Mouse (Mus musculus): ENCODE measurements at regions not wholly inside any gene's neighbourhood (a gene's known extent, or its start where the extent isn't known, plus 50 kb on each side); places are given as distances from the start of the nearest gene placed in this dataset.
"Not testable (repeated sequence)": the region's sequence is repeated elsewhere in the genome, so short reads cannot be mapped to it uniquely, and the experiment has no call there.

DNA sequence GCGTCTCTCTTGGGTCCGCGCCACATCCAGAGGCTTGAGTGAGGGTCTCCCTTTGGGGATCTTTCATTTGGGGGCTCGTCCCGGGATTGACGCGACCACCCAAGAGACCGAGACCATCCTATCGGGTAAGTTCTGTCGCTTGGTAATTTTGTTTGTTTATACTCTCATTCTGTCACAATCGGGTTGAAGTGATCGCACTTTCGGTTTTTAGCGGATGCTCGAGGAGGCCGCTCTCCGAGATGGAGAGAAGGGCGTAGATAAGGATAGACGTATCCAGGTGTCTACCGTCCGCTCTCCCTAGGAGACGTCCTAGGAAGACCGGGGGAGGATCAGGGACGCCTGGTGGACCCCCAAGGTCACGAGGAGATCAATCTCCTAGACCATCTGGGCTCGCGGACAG lies 199.3 kb upstream of the Mrpl21 start:
- not testable (repeated sequence) for ATAC-seq (ENCODE audit: insufficient read depth, low FRiP score, low read depth); H3K27me3 ChIP-seq (replicated peaks); H3K4me1 ChIP-seq; H3K9ac ChIP-seq; H3K36me3 ChIP-seq; H3K4me2 ChIP-seq; H3K27ac ChIP-seq; H3K9me3 ChIP-seq
- 55% methylated on average over 27 of the region's 27 CpGs for WGBS
- H3K4me3 ChIP-seq (replicated peaks) = peak overlapping the region; percentile 12; the same call in 1 of the 2 replicates

DNA sequence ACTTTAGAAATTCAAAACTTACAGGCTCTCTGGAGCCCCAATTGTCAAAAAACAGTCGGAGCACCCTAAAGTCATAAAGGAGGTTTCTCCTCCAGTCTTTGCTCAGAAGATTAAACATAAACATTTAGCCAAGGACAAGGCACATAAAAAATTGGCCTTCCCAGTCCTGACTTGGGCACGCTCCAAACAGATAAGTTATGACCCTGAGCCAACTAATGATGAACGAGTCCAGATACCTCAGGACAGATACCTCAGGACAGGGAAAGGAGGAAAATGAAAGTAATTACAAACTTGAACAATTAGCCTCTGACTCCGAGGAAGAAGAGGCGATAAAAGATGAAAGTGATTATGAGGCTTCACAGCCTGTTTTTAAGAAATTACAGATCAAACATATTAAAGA lies 190.9 kb upstream of the Mrpl21 start:
- not testable (repeated sequence) for H3K27me3 ChIP-seq (replicated peaks); H3K4me3 ChIP-seq (replicated peaks); H3K9ac ChIP-seq; ATAC-seq (ENCODE audit: insufficient read depth, low FRiP score, low read depth); H3K36me3 ChIP-seq; H3K4me2 ChIP-seq; H3K27ac ChIP-seq; H3K9me3 ChIP-seq; H3K4me1 ChIP-seq
- 75% methylated on average over 5 of the region's 5 CpGs for WGBS
